Mouse (Mus musculus): ENCODE measurements around the gene Map4k2. TPM values are rescaled to one million over a fixed set of nuclear protein-coding genes. Genes with fewer than 3 reads are reported as not detected.

Gene Map4k2
- 17.2 and 18.5 TPM in 2 replicates for polyA plus RNA-seq (2015; fragmentation: Nextera tagmentation; extraction: Ambion mirVana)

- no peaks in the 10 kb centered on the region for H3K27me3 ChIP-seq (ENCODE audit: control insufficient read depth, insufficient read depth, low read length)
- WGBS: 4% methylated on average over 70 of the region's 72 CpGs
- H3K36me3 ChIP-seq (ENCODE audit: control insufficient read depth, insufficient read depth): peaks cover 23% of the 10 kb centered on the region
- peak within 1 kb of the TSS; percentile 76 for H3K4me2 ChIP-seq (ENCODE audit: low read depth, low read length)
- no peaks in the 10 kb centered on the region for H3K9me3 ChIP-seq (replicated peaks; ENCODE audit: control insufficient read depth, low read length)
- peak within 1 kb of the TSS; percentile 82 for H3K9ac ChIP-seq (ENCODE audit: low read length)
- H3K4me3 ChIP-seq (ENCODE audit: low read length): peak within 1 kb of the TSS; percentile 82
- H3K27ac ChIP-seq (ENCODE audit: low read length): peak within 1 kb of the TSS; percentile 58
- ATAC-seq (replicated peaks; ENCODE audit: extremely low read depth, insufficient read depth, low FRiP score): peak; percentile 82
- H3K4me1 ChIP-seq (ENCODE audit: control insufficient read depth, insufficient read depth, low read length): peaks cover 24% of the 10 kb centered on the region
Measured at GRCm38 (mm10) chr19:6340524-6341452, at the start of gene Map4k2. Gene Map4k2, plus strand, starts transcription at chr19:6341135.

- 87% methylated on average over 5 of the region's 5 CpGs for WGBS
- ATAC-seq (replicated peaks; ENCODE audit: extremely low read depth, insufficient read depth, low FRiP score): no peak
Measured at GRCm38 (mm10) chr19:6292262-6292661, 48.7 kb upstream of the Map4k2 start.

GRCm38 (mm10) chr19:6294301-6294700, 46.6 kb upstream of the Map4k2 start:
- 91% methylated on average over 17 of the region's 17 CpGs for WGBS
- Histone ChIP-seq H3K9me3 (replicated peaks; ENCODE audit: control insufficient read depth, low read length) (no peaks in the 10 kb centered on the region), H3K36me3 (ENCODE audit: control insufficient read depth, insufficient read depth) (peaks cover 20% of the 10 kb centered on the region), H3K4me1 (ENCODE audit: control insufficient read depth, insufficient read depth, low read length) (peaks cover 4% of the 10 kb centered on the region), H3K27me3 (ENCODE audit: control insufficient read depth, insufficient read depth, low read length) (no peaks in the 10 kb centered on the region), H3K4me3 (ENCODE audit: low read length) (no peak overlapping the region), H3K27ac (ENCODE audit: low read length) (no peak overlapping the region), H3K4me2 (ENCODE audit: low read depth, low read length) (no peak overlapping the region), H3K9ac (ENCODE audit: low read length) (no peak overlapping the region)
- no peak for ATAC-seq (replicated peaks; ENCODE audit: extremely low read depth, insufficient read depth, low FRiP score)

More at GRCm38 (mm10) chr19:6292262-6292661, 48.7 kb upstream of the Map4k2 start:
- Histone ChIP-seq H3K27me3 (ENCODE audit: control insufficient read depth, insufficient read depth, low read length) (no peaks in the 10 kb centered on the region), H3K27ac (ENCODE audit: low read length) (no peak overlapping the region), H3K4me1 (ENCODE audit: control insufficient read depth, insufficient read depth, low read length) (peaks cover 6% of the 10 kb centered on the region), H3K4me3 (ENCODE audit: low read length) (no peak overlapping the region), H3K9ac (ENCODE audit: low read length) (no peak overlapping the region), H3K36me3 (ENCODE audit: control insufficient read depth, insufficient read depth) (peaks cover 5% of the 10 kb centered on the region), H3K9me3 (replicated peaks; ENCODE audit: control insufficient read depth, low read length) (no peaks in the 10 kb centered on the region), H3K4me2 (ENCODE audit: low read depth, low read length) (no peak overlapping the region)

GRCm38 (mm10) chr19:6296551-6297210, 44.3 kb upstream of the Map4k2 start:
- no peak overlapping the region for H3K4me3 ChIP-seq (ENCODE audit: low read length)
- no peak overlapping the region for H3K9ac ChIP-seq (ENCODE audit: low read length)
- no peaks in the 10 kb centered on the region for H3K9me3 ChIP-seq (replicated peaks; ENCODE audit: control insufficient read depth, low read length)
- H3K27ac ChIP-seq (ENCODE audit: low read length): no peak overlapping the region
- H3K4me1 ChIP-seq (ENCODE audit: control insufficient read depth, insufficient read depth, low read length): no peaks in the 10 kb centered on the region
- peaks cover 20% of the 10 kb centered on the region for H3K36me3 ChIP-seq (ENCODE audit: control insufficient read depth, insufficient read depth)
- H3K4me2 ChIP-seq (ENCODE audit: low read depth, low read length): no peak overlapping the region
- 79% methylated on average over 5 of the region's 5 CpGs for WGBS
- H3K27me3 ChIP-seq (ENCODE audit: control insufficient read depth, insufficient read depth, low read length): no peaks in the 10 kb centered on the region
- no peak for ATAC-seq (replicated peaks; ENCODE audit: extremely low read depth, insufficient read depth, low FRiP score)

GRCm38 (mm10) chr19:6297641-6298040, 43.3 kb upstream of the Map4k2 start:
- Histone ChIP-seq H3K9ac (ENCODE audit: low read length) (no peak overlapping the region), H3K4me3 (ENCODE audit: low read length) (no peak overlapping the region), H3K27ac (ENCODE audit: low read length) (no peak overlapping the region), H3K4me2 (ENCODE audit: low read depth, low read length) (no peak overlapping the region), H3K36me3 (ENCODE audit: control insufficient read depth, insufficient read depth) (peaks cover 20% of the 10 kb centered on the region), H3K27me3 (ENCODE audit: control insufficient read depth, insufficient read depth, low read length) (no peaks in the 10 kb centered on the region), H3K4me1 (ENCODE audit: control insufficient read depth, insufficient read depth, low read length) (no peaks in the 10 kb centered on the region), H3K9me3 (replicated peaks; ENCODE audit: control insufficient read depth, low read length) (no peaks in the 10 kb centered on the region)
- 71% methylated on average over 9 of the region's 9 CpGs for WGBS
- ATAC-seq (replicated peaks; ENCODE audit: extremely low read depth, insufficient read depth, low FRiP score): no peak

DNA sequence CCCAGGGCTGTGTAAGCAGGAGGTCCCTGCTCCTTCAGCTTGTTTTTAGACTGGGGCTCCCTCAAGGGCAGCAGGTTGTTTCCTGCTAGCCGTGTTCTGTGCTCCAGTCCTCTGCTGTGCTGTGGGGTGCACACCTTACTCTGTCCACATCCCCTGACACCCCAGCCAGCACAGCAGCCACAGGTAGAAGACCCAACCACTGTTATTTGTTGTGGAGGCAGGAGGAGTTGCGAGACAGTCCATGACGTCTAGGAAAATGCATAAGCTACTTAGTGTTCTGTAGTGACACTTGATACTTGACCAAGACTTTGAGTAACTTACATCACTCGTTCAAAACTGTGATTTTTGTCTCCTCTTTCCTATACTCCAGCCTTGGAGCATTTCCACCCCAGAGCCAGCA, 41.9 kb upstream of the Map4k2 start:
- H3K9me3 ChIP-seq (replicated peaks; ENCODE audit: control insufficient read depth, low read length): no peaks in the 10 kb centered on the region
- H3K4me1 ChIP-seq (ENCODE audit: control insufficient read depth, insufficient read depth, low read length): peaks cover 6% of the 10 kb centered on the region
- no peak overlapping the region for H3K9ac ChIP-seq (ENCODE audit: low read length)
- no peak overlapping the region for H3K4me2 ChIP-seq (ENCODE audit: low read depth, low read length)
- no peak overlapping the region for H3K4me3 ChIP-seq (ENCODE audit: low read length)
- H3K27ac ChIP-seq (ENCODE audit: low read length): peak overlapping the region; percentile 68
- ATAC-seq (replicated peaks; ENCODE audit: extremely low read depth, insufficient read depth, low FRiP score): no peak
- H3K36me3 ChIP-seq (ENCODE audit: control insufficient read depth, insufficient read depth): peaks cover 20% of the 10 kb centered on the region
- WGBS: 71% methylated on average over 4 of the region's 4 CpGs
- no peaks in the 10 kb centered on the region for H3K27me3 ChIP-seq (ENCODE audit: control insufficient read depth, insufficient read depth, low read length)

DNA sequence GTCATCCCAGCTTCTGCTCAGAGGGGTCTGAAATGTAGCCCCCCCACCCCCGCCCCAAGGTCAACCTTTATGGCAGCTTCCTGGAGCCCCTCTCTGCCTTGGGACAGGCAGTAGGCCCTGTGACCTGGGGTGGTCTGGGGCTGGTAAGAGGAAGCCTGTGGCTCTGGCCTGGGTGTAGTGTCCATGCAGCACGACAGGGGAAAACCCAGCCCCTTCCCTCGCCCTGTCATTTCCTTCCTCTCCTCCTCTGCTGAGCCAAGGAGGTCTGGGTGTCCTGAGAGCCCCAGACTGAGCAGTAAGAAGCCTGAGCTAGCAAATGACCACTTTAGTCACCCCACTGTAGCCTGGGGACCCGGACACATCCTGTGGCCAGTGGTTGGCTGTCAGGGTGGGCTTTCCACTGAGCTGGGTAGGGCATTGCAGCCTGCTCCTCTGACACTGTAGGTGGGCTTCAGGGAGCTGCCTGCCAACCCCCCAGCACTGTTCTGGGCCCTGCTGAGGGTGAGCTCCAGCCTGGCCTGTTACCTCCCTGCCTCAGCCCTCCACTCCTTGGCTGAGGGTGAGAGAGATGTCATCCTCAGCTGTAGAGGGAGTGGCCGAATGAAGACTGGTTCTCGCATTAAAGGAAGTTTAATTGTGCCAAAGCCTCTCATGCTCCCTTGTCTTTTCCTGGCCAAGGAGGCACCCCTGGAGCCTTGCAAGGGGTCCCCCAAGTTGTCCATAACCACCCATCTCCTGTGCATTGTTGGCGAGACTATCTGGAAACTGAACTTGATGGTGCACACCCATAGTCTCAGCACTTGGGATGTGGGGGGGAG, 41.3 kb upstream of the Map4k2 start:
- H3K9ac ChIP-seq (ENCODE audit: low read length): no peak overlapping the region

GRCm38 (mm10) chr19:6300402-6300841, 40.5 kb upstream of the Map4k2 start:
- peaks cover 8% of the 10 kb centered on the region for H3K4me1 ChIP-seq (ENCODE audit: control insufficient read depth, insufficient read depth, low read length)
- ATAC-seq (replicated peaks; ENCODE audit: extremely low read depth, insufficient read depth, low FRiP score): no peak
- 59% methylated on average over 7 of the region's 7 CpGs for WGBS
- H3K36me3 ChIP-seq (ENCODE audit: control insufficient read depth, insufficient read depth): peaks cover 20% of the 10 kb centered on the region
- no peaks in the 10 kb centered on the region for H3K9me3 ChIP-seq (replicated peaks; ENCODE audit: control insufficient read depth, low read length)
- H3K4me3 ChIP-seq (ENCODE audit: low read length): no peak overlapping the region
- H3K27ac ChIP-seq (ENCODE audit: low read length): peak overlapping the region; percentile 68
- H3K9ac ChIP-seq (ENCODE audit: low read length): no peak overlapping the region
- no peak overlapping the region for H3K4me2 ChIP-seq (ENCODE audit: low read depth, low read length)
- no peaks in the 10 kb centered on the region for H3K27me3 ChIP-seq (ENCODE audit: control insufficient read depth, insufficient read depth, low read length)

More for the DNA sequence above, 41.3 kb upstream of the Map4k2 start:
- peak overlapping the region; percentile 68 for H3K27ac ChIP-seq (ENCODE audit: low read length)
- peaks cover 8% of the 10 kb centered on the region for H3K4me1 ChIP-seq (ENCODE audit: control insufficient read depth, insufficient read depth, low read length)
- no peaks in the 10 kb centered on the region for H3K27me3 ChIP-seq (ENCODE audit: control insufficient read depth, insufficient read depth, low read length)
- H3K4me2 ChIP-seq (ENCODE audit: low read depth, low read length): no peak overlapping the region
- no peak overlapping the region for H3K4me3 ChIP-seq (ENCODE audit: low read length)
- peaks cover 20% of the 10 kb centered on the region for H3K36me3 ChIP-seq (ENCODE audit: control insufficient read depth, insufficient read depth)
- H3K9me3 ChIP-seq (replicated peaks; ENCODE audit: control insufficient read depth, low read length): no peaks in the 10 kb centered on the region
- WGBS: 73% methylated on average over 7 of the region's 7 CpGs
- no peak for ATAC-seq (replicated peaks; ENCODE audit: extremely low read depth, insufficient read depth, low FRiP score)
